Mouse (Mus musculus): ENCODE results near the gene Fam160a1.

GRCm38 (mm10) chr3:85727171-85727570 is 89.9 kb downstream of the Fam160a1 start:
- TF ChIP-seq CTCF (IDR thresholded peaks at IDR 0.05; ENCODE audit: low read depth) = no peak
- no peak for TF ChIP-seq EP300 (optimal IDR thresholded peaks at IDR 0.05)
